Mouse (Mus musculus): ENCODE measurements around the gene Slc16a3.
A peak's percentile ranks its signal among the peaks of the same experiment; 100 is the strongest.

Slc16a3 gene

GRCm38 (mm10) chr11:120948328-120948727, at the start of gene Slc16a3:
Slc16a3 (plus strand) TSS chr11:120948480.
- peak; percentile 54 for DNase-seq (ENCODE audit: low read depth)

GRCm38 (mm10) chr11:120900276-120901244, 47.7 kb upstream of the Slc16a3 start:
- no peak for DNase-seq (ENCODE audit: low read depth)

- no peak for DNase-seq (ENCODE audit: low read depth)
Observed at GRCm38 (mm10) chr11:120901729-120902486, 46.4 kb upstream of the Slc16a3 start.

- peak; percentile 36 for DNase-seq (ENCODE audit: low read depth)
Observed at GRCm38 (mm10) chr11:120902487-120903142, 45.7 kb upstream of the Slc16a3 start.

GRCm38 (mm10) chr11:120903159-120903850, 45.0 kb upstream of the Slc16a3 start:
- no peak for DNase-seq (ENCODE audit: low read depth)

- DNase-seq (ENCODE audit: low read depth) = no peak
Observed at GRCm38 (mm10) chr11:120904561-120904960, 43.7 kb upstream of the Slc16a3 start.

GRCm38 (mm10) chr11:120905430-120905873, 42.8 kb upstream of the Slc16a3 start:
- DNase-seq (ENCODE audit: low read depth) = peak; percentile 91

GRCm38 (mm10) chr11:120913796-120914195, 34.5 kb upstream of the Slc16a3 start:
- DNase-seq (ENCODE audit: low read depth) = no peak

- DNase-seq (ENCODE audit: low read depth) = peak; percentile 96
Observed at GRCm38 (mm10) chr11:120916477-120916876, 31.8 kb upstream of the Slc16a3 start.

GRCm38 (mm10) chr11:120917756-120918155, 30.5 kb upstream of the Slc16a3 start:
- no peak for DNase-seq (ENCODE audit: low read depth)

GRCm38 (mm10) chr11:120922528-120922927, 25.8 kb upstream of the Slc16a3 start:
- no peak for DNase-seq (ENCODE audit: low read depth)

GRCm38 (mm10) chr11:120928468-120928867, 19.8 kb upstream of the Slc16a3 start:
- no peak for DNase-seq (ENCODE audit: low read depth)

- DNase-seq (ENCODE audit: low read depth) = no peak
Observed at GRCm38 (mm10) chr11:120931479-120931878, 16.8 kb upstream of the Slc16a3 start.

GRCm38 (mm10) chr11:120932564-120933398, 15.5 kb upstream of the Slc16a3 start, which contains the start of gene Ccdc57:
Ccdc57 (minus strand) TSS chr11:120932872.
- DNase-seq (ENCODE audit: low read depth) = peak; percentile 94

GRCm38 (mm10) chr11:120937976-120938375, 10.3 kb upstream of the Slc16a3 start:
- DNase-seq (ENCODE audit: low read depth) = no peak

GRCm38 (mm10) chr11:120938795-120939194, 9.5 kb upstream of the Slc16a3 start:
- no peak for DNase-seq (ENCODE audit: low read depth)

- no peak for DNase-seq (ENCODE audit: low read depth)
Observed at GRCm38 (mm10) chr11:120939712-120940341, 8.5 kb upstream of the Slc16a3 start.

GRCm38 (mm10) chr11:120940959-120941358, 7.3 kb upstream of the Slc16a3 start:
- DNase-seq (ENCODE audit: low read depth) = peak; percentile 76

- DNase-seq (ENCODE audit: low read depth) = no peak
Observed at GRCm38 (mm10) chr11:120945266-120945665, 3.0 kb upstream of the Slc16a3 start.

GRCm38 (mm10) chr11:120945926-120946325, 2.4 kb upstream of the Slc16a3 start:
- no peak for DNase-seq (ENCODE audit: low read depth)
